Mouse (Mus musculus) left cerebral cortex, adult 2 months (tissue): Measurements from ENCODE around the gene Scg5. TPM values are rescaled to one million over a fixed set of nuclear protein-coding genes. Genes with fewer than 3 reads are reported as not detected.

Experiments used
- DNase-seq, 2 experiments: peaks; one replicate each; pipeline ENCODE4 v3.0.0; 2021 to 2022; ENCODE audit warnings: low spot score in 2 of 2, mixed read lengths in 1 of 2; ENCODE audit errors: extremely low spot score in 1 of 2
- H3K27ac ChIP-seq: fragments of 200-600 bp; 2 replicates; pipeline ENCODE4 v1.8.1; 2022
- H3K4me3 ChIP-seq: fragments of 200-600 bp; 2 replicates; pipeline ENCODE4 v1.8.1; 2022
- CTCF ChIP-seq: fragments of 200-600 bp; IDR thresholded peaks from 2 replicates; pipeline ENCODE4 v1.8.1; 2022; ENCODE audit warnings: antibody characterized with exemption, mild to moderate bottlenecking, moderate library complexity
- intact Hi-C: fragments of 180-260 bp; cut with DNase I; formaldehyde crosslinking; loops from one replicate; pipeline ENCODE4 v1.15.1; 2025
- total RNA-seq, 2 experiments: library from RNA; stranded (reverse); gene quantifications; 2 replicates each; pipeline ENCODE4 v1.2.3; 2021

The Scg5 gene
- total RNA-seq, 2 experiments from 2014 or later = 497 to 540 TPM

DNA sequence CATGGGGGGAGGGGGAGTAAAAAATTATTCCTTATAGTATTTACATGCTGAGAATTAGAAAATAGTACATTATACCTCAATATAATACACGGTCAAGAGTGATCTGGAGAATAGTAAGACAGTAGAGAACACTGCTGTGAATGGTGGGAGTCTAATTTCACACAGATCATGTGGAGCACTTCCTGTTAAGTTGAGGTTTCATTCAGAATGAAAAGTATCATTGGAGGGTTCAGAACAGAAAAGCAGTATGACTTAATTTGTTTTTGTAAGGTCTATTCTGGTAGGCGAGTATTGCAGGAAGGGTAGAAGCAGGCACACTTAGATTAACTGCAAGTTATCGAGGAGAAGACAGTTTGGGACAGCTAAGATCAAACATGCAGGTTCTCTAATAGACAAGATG is 6.3 kb upstream of the Scg5 start:
- no peak overlapping the region for H3K27ac ChIP-seq
- H3K4me3 ChIP-seq = no peak overlapping the region
- no peak for TF ChIP-seq CTCF
- DNase-seq = no peak
- intact Hi-C loops = no loop called here

DNA sequence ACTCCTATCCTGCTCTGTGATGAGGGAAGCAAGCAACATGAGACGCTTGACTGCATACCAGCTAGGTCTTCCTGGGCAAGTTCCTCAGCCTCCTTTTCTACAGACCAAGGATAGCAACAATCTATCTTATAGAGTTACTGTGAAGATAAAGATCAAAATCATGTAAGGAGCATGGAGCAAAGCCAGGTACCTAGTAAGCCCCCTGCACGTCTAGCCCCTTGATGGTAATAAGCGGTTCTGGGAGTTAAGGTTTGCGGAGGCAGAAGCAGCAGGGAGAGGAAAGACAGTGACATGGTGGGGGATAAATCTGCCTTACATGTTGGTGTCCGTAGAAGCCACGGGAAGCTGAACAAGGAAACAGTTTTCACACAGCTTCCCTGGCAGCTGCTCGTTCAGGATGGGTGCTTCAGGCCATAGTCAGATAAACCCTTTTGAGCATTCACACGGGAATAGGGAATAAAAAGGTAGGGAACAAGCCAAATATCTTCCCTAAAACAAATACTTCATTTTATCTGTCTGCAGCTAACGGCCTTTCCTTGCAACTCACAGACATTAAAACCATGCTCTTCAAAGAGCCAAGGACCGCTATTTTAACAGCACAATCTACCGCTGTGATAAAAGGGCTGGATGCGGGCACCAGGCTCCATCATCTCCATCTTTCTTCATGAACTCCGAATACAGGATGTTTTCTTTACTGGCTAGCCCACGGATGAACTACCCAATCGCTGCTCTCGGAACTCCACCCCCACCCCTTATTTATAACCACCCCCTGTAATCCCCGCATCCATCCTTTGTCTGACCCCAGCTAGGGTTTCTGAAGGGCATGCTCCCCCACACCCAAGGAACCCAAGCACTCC is 607 bp downstream of the Scg5 start:
- Histone ChIP-seq H3K27ac (peak overlapping the region; percentile 88), H3K4me3 (peak overlapping the region; percentile 53)
- no peak for TF ChIP-seq CTCF
- intact Hi-C loops = loop anchor here (2.0 to 10.0 kb wide), 3 partner anchors 20 to 504 kb away; partner anchors contain the start of genes Arhgap11a and Fmn1
- no peak for DNase-seq

GRCm38 (mm10) chr2:113823909-113824308 is 5.0 kb downstream of the Scg5 start:
- TF ChIP-seq CTCF = peak; percentile 88
- DNase-seq = no peak
- intact Hi-C loops = loop anchor here (5.0 to 10.0 kb wide), 4 partner anchors 177 to 499 kb away; partner anchors contain the start of gene Fmn1

GRCm38 (mm10) chr2:113822367-113822766 is 6.6 kb downstream of the Scg5 start:
- intact Hi-C loops = loop anchor here (5.0 to 10.0 kb wide), 4 partner anchors 175 to 498 kb away; partner anchors contain the start of gene Fmn1
- Histone ChIP-seq H3K4me3 (no peak overlapping the region), H3K27ac (no peak overlapping the region)
- no peak for TF ChIP-seq CTCF
- no peak for DNase-seq

More at GRCm38 (mm10) chr2:113823909-113824308, 5.0 kb downstream of the Scg5 start:
- no peak overlapping the region for H3K4me3 ChIP-seq
- no peak overlapping the region; the same call in 1 of the 2 replicates for H3K27ac ChIP-seq

- H3K27ac ChIP-seq = peak overlapping the region; percentile 32; the same call in 1 of the 2 replicates
- no peak for DNase-seq
- H3K4me3 ChIP-seq = no peak overlapping the region
- TF ChIP-seq CTCF = no peak
- intact Hi-C loops = loop anchor here (1.0 to 10.0 kb wide), 5 partner anchors 174 to 496 kb away; partner anchors contain the start of gene Fmn1
Measured at GRCm38 (mm10) chr2:113821176-113821734, 7.7 kb downstream of the Scg5 start.

DNA sequence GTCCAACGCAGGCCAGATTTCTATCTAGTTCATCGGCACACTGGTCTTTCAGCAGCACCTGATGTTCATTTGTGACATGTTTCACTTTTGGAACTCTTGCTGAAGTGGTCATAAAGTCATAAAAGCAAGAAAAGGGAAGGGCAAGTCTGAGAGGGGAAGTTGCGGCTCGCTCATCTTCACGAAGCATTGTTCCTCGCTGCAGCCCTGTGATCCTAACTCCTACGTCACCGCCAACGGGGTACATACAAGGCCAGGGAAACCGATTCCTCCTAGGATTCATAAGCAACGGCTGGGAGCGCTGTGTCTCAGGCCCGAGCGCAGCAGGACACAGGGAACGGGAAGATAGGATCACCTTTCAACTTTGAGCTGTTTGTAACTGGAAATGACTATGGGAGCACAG is 8.8 kb downstream of the Scg5 start:
- intact Hi-C loops = loop anchor here (5.0 to 10.0 kb wide), 4 partner anchors 173 to 495 kb away; partner anchors contain the start of gene Fmn1
- H3K27ac ChIP-seq = no peak overlapping the region
- no peak for DNase-seq
- no peak for TF ChIP-seq CTCF
- no peak overlapping the region for H3K4me3 ChIP-seq

DNA sequence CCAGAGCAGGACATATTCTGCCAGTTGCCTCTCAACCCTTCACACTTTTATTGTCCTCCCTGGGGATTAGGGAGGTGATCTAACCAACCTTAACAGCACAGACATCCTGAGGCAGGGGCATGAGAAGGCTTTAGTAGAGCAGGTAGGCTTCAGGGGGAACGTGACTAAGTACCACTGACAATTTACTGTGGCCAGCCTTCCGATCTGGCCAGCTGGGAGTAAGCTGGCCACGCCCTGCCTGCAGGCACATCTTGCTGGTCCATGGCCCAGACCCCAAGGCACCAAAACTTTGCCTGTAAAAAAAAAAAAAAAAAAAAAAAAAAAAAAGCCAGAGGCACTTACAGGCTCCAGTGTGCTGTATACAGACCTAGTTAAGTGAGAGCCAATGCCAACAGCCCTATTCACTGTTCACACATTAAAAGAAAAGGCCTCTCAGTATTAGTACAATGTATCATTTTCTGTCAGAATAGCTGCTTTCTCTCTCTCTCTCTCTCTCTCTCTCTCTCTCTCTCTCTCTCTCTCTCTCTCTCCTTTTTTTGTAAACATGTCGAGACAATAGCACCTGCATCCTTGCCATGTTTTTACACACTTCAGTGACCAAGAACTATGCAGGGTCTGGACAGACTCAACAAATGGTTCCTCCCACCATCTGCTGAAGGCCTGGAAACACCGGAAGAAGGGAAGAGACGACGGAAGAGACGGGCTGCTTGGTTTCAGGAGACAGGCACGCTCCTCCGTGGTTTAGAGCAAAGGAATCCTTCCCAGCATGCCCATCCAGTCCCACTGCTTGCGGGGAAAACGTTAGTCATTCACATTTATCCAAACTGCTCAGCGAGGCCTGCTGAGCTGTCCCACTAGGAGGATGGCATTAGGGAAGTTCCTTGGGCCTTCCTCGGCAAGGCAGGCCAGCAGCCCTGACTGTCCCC is 11.0 kb downstream of the Scg5 start:
- intact Hi-C loops = no loop called here
- DNase-seq = no peak
- Histone ChIP-seq H3K4me3 (no peak overlapping the region), H3K27ac (no peak overlapping the region; the same call in 1 of the 2 replicates)
- no peak for TF ChIP-seq CTCF

DNA sequence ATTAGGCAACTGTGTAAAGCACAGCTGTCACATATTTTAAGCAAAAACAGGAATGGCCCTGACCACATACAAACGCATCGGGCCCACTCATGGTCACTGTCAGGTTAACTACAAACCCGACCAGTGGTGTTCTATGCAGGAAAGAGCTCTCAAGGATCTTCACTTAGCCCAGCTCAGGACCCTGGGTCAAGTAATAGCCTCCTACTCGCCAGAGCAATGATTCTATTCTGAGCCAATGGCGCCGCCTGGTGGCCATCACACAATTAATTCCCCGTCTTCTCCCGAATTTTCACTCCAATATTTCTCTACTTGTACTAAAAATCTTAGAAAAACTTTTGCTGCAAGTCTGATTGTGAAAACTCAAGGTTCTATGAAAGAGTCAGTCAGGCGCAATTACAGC is 21.3 kb downstream of the Scg5 start:
- H3K27ac ChIP-seq = no peak overlapping the region
- TF ChIP-seq CTCF = peak; percentile 73
- intact Hi-C loops = loop anchor here (5.0 kb wide), 2 partner anchors 270 to 310 kb away; no protein-coding TSS in a partner anchor
- H3K4me3 ChIP-seq = no peak overlapping the region
- peak; percentile 57 to 60 for DNase-seq

DNA sequence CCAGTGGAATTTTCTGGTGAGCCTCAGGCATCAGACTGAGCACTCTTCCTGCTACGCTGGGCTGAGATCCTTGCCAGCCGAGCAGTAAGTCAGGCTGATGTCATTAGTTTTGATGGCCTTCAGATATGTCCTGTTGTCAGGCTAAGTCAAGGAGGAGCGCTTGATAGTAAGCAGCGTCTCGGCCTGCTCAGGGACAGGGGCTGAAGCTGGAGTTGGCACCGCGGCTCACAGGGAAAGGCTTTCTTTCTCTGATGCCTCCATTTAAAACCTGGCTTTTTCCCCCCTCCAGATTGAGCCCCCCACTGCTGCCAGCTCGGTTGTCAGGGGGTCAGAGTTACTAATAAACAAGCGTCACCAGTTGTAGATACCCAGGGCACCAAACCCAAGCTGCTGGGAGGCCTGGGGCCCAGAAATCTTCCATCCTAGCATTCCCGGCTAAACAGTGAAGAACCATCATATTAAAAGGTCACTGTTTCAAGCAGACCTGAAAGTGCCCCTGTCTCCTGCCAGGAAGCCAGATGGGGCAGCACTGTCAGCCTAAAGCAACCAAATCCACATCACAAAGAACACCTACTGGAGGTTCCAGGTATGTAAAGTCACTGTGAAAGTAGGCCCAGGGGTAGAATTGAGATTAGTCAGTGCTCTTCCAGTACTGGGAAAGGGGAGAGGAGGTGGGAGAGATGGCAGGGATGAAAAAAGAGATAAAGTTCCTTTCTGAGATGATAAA is 21.9 kb downstream of the Scg5 start:
- intact Hi-C loops = loop anchor here (5.0 kb wide), 2 partner anchors 270 to 310 kb away; no protein-coding TSS in a partner anchor
- DNase-seq = no peak
- no peak overlapping the region for H3K27ac ChIP-seq
- no peak for TF ChIP-seq CTCF
- no peak overlapping the region for H3K4me3 ChIP-seq

- H3K4me3 ChIP-seq = no peak overlapping the region
- no peak overlapping the region; the same call in 1 of the 2 replicates for H3K27ac ChIP-seq
- TF ChIP-seq CTCF = no peak
- no peak for DNase-seq
- intact Hi-C loops = loop anchor here (5.0 kb wide), 2 partner anchors 268 to 308 kb away; no protein-coding TSS in a partner anchor
Measured at GRCm38 (mm10) chr2:113805765-113806164, 23.2 kb downstream of the Scg5 start.

GRCm38 (mm10) chr2:113803753-113804152 is 25.2 kb downstream of the Scg5 start:
- TF ChIP-seq CTCF = no peak
- intact Hi-C loops = no loop called here
- no peak for DNase-seq
- no peak overlapping the region for H3K4me3 ChIP-seq
- H3K27ac ChIP-seq = no peak overlapping the region
